Mouse (Mus musculus) hindbrain, embryonic 14.5 days (tissue): ENCODE data around the gene Arhgef15. TPM values are rescaled to one million over a fixed set of nuclear protein-coding genes. Genes with fewer than 3 reads are reported as not detected.

Source experiments
- ATAC-seq: fragments of 200-750 bp; cut with Nextera tagmentation; 2 replicates; pipeline ENCODE4 v1.8.0; 2017; ENCODE audit warnings: moderate number of reproducible peaks, mild to moderate bottlenecking, moderate TSS enrichment, moderate library complexity; ENCODE audit not compliant: low FRiP score
- DNase-seq: peaks from one replicate; pipeline ENCODE4 v3.0.0-alpha.2; 2015; ENCODE audit warnings: low spot score
- H3K27ac ChIP-seq: fragments of 300-500 bp; sonication (generic); 2 replicates; pipeline ENCODE4 v1.5.1; 2014; ENCODE audit warnings: mild to moderate bottlenecking, moderate library complexity
- H3K27me3 ChIP-seq: fragments of 300-500 bp; sonication (generic); 2 replicates; pipeline ENCODE4 v1.6.1; 2014; ENCODE audit warnings: mild to moderate bottlenecking, low read length, mixed read lengths; ENCODE audit not compliant: control insufficient read depth, insufficient read depth
- H3K36me3 ChIP-seq: fragments of 300-500 bp; sonication (generic); replicated peaks from 2 replicates; pipeline ENCODE4 v1.6.1; 2014; ENCODE audit not compliant: control insufficient read depth, insufficient read depth
- H3K4me1 ChIP-seq: fragments of 300-500 bp; sonication (generic); replicated peaks from 2 replicates; pipeline ENCODE4 v1.6.1; 2014; ENCODE audit warnings: antibody characterized with exemption, low read length, mixed read lengths; ENCODE audit not compliant: control insufficient read depth, insufficient read depth
- H3K4me2 ChIP-seq: fragments of 300-500 bp; sonication (generic); replicated peaks from 2 replicates; pipeline ENCODE4 v1.6.1; 2014; ENCODE audit warnings: mild to moderate bottlenecking, moderate library complexity
- H3K4me3 ChIP-seq: fragments of 300-500 bp; sonication (generic); replicated peaks from 2 replicates; pipeline ENCODE4 v1.5.1; 2014; ENCODE audit warnings: mild to moderate bottlenecking, low read length
- H3K9ac ChIP-seq: fragments of 300-500 bp; sonication (generic); 2 replicates; pipeline ENCODE4 v1.6.1; 2014
- H3K9me3 ChIP-seq: fragments of 300-500 bp; sonication (generic); 2 replicates; pipeline ENCODE4 v1.6.1; 2016; ENCODE audit warnings: low read length; ENCODE audit not compliant: control insufficient read depth
- WGBS: fragments of 180-500 bp; shearing (Covaris S2); extraction: QIAGEN DNeasy Blood & Tissue Kit; methylation state at CpG from one replicate; pipeline ENCODE4 v1.1.7; 2014; 5-methylcytosine and 5-hydroxymethylcytosine counted together
- polyA plus RNA-seq: library from polyadenylated mRNA; unstranded; fragments of >200 nt; fragmentation: Nextera tagmentation; extraction: Ambion mirVana; gene quantifications from 2 replicates; pipeline ENCODE4 v1.2.1, GENCODE M21; 2014

Gene Arhgef15
- polyA plus RNA-seq, 1 experiment from 2014 or later = 23.4 TPM

GRCm38 (mm10) chr11:68902367-68902766, 54.9 kb downstream of the Arhgef15 start:
- H3K4me1 ChIP-seq = peaks cover 5% of the 10 kb centered on the region
- peak overlapping the region; percentile 79 for H3K4me2 ChIP-seq
- no peak overlapping the region for H3K27ac ChIP-seq
- peak overlapping the region; percentile 98 for H3K4me3 ChIP-seq
- H3K27me3 ChIP-seq = no peaks in the 10 kb centered on the region
- peaks cover 47% of the 10 kb centered on the region for H3K36me3 ChIP-seq
- DNase-seq (no peak), ATAC-seq (no peak)
- peak overlapping the region; percentile 98 for H3K9ac ChIP-seq
- WGBS = 6% methylated on average over 11 of the region's 11 CpGs
- H3K9me3 ChIP-seq = no peaks in the 10 kb centered on the region

GRCm38 (mm10) chr11:68902047-68902364, 55.3 kb downstream of the Arhgef15 start:
- 0% methylated on average over 9 of the region's 10 CpGs for whole genome bisulfite sequencing
- Histone ChIP-seq H3K36me3 (peaks cover 43% of the 10 kb centered on the region), H3K9ac (peak overlapping the region; percentile 98), H3K4me3 (peak overlapping the region; percentile 98), H3K27me3 (no peaks in the 10 kb centered on the region), H3K4me1 (peaks cover 5% of the 10 kb centered on the region), H3K27ac (peak overlapping the region; percentile 91), H3K9me3 (no peaks in the 10 kb centered on the region), H3K4me2 (peak overlapping the region; percentile 79)
- peak; percentile 33 for DNase-seq
- ATAC-seq = no peak

GRCm38 (mm10) chr11:68901351-68902046, 55.8 kb downstream of the Arhgef15 start, which contains the start of gene Rpl26:
Gene Rpl26 (plus strand): TSS chr11:68901583.
- Histone ChIP-seq H3K4me1 (peaks cover 5% of the 10 kb centered on the region), H3K4me2 (peak within 1 kb of the TSS; percentile 79), H3K36me3 (peaks cover 39% of the 10 kb centered on the region), H3K9ac (peak within 1 kb of the TSS; percentile 98), H3K4me3 (peak within 1 kb of the TSS; percentile 98), H3K27ac (peak within 1 kb of the TSS; percentile 91), H3K27me3 (no peaks in the 10 kb centered on the region), H3K9me3 (no peaks in the 10 kb centered on the region)
- ATAC-seq = peak; percentile 92
- WGBS = under 1% methylated on average over 52 of the region's 52 CpGs
- DNase-seq = peak; percentile 98

- H3K27ac ChIP-seq = no peak overlapping the region
- no peaks in the 10 kb centered on the region for H3K9me3 ChIP-seq
- peaks cover 5% of the 10 kb centered on the region for H3K4me1 ChIP-seq
- ATAC-seq (no peak), DNase-seq (no peak)
- H3K27me3 ChIP-seq = no peaks in the 10 kb centered on the region
- H3K4me2 ChIP-seq = peak overlapping the region; percentile 56
- WGBS = 30% methylated on average over 31 of the region's 31 CpGs
- H3K36me3 ChIP-seq = peaks cover 31% of the 10 kb centered on the region
- peak overlapping the region; percentile 98 for H3K4me3 ChIP-seq
- H3K9ac ChIP-seq = peak overlapping the region; percentile 46
Measured at GRCm38 (mm10) chr11:68900519-68901350, 56.5 kb downstream of the Arhgef15 start.

GRCm38 (mm10) chr11:68899815-68900214, 57.5 kb downstream of the Arhgef15 start:
- Histone ChIP-seq H3K4me3 (no peak overlapping the region), H3K4me1 (peaks cover 5% of the 10 kb centered on the region), H3K27me3 (no peaks in the 10 kb centered on the region), H3K9me3 (no peaks in the 10 kb centered on the region), H3K9ac (no peak overlapping the region), H3K27ac (no peak overlapping the region), H3K4me2 (no peak overlapping the region), H3K36me3 (peaks cover 22% of the 10 kb centered on the region)
- DNase-seq (no peak), ATAC-seq (no peak)
- 91% methylated on average over 8 of the region's 8 CpGs for WGBS

GRCm38 (mm10) chr11:68898790-68899189, 58.5 kb downstream of the Arhgef15 start:
- Histone ChIP-seq H3K9ac (no peak overlapping the region), H3K4me3 (no peak overlapping the region), H3K4me2 (no peak overlapping the region), H3K36me3 (peaks cover 12% of the 10 kb centered on the region), H3K27me3 (no peaks in the 10 kb centered on the region), H3K4me1 (peaks cover 5% of the 10 kb centered on the region), H3K9me3 (no peaks in the 10 kb centered on the region), H3K27ac (no peak overlapping the region)
- DNase-seq = no peak
- ATAC-seq = no peak
- WGBS = 95% methylated on average over 6 of the region's 6 CpGs

- Histone ChIP-seq H3K4me3 (no peak overlapping the region), H3K4me1 (peaks cover 5% of the 10 kb centered on the region), H3K27ac (no peak overlapping the region), H3K4me2 (no peak overlapping the region), H3K9ac (no peak overlapping the region), H3K9me3 (no peaks in the 10 kb centered on the region), H3K27me3 (no peaks in the 10 kb centered on the region), H3K36me3 (peaks cover 3% of the 10 kb centered on the region)
- ATAC-seq (no peak), DNase-seq (no peak)
- 75% methylated on average over 6 of the region's 6 CpGs for WGBS
Measured at GRCm38 (mm10) chr11:68897838-68898237, 59.4 kb downstream of the Arhgef15 start.

- DNase-seq = no peak
- no peaks in the 10 kb centered on the region for H3K4me1 ChIP-seq
- no peaks in the 10 kb centered on the region for H3K27me3 ChIP-seq
- ATAC-seq = no peak
- H3K36me3 ChIP-seq = no peaks in the 10 kb centered on the region
- no peak overlapping the region for H3K4me3 ChIP-seq
- H3K4me2 ChIP-seq = no peak overlapping the region
- H3K27ac ChIP-seq = no peak overlapping the region
- no peak overlapping the region for H3K9ac ChIP-seq
- WGBS = 43% methylated on average over 4 of the region's 4 CpGs
- H3K9me3 ChIP-seq = no peaks in the 10 kb centered on the region
Measured at GRCm38 (mm10) chr11:68897120-68897519, 60.2 kb downstream of the Arhgef15 start.

- no peaks in the 10 kb centered on the region for H3K36me3 ChIP-seq
- H3K4me2 ChIP-seq = no peak overlapping the region
- 93% methylated on average over 5 of the region's 5 CpGs for WGBS
- H3K4me1 ChIP-seq = no peaks in the 10 kb centered on the region
- no peak for ATAC-seq
- H3K4me3 ChIP-seq = no peak overlapping the region
- H3K9ac ChIP-seq = no peak overlapping the region
- no peak for DNase-seq
- H3K27ac ChIP-seq = no peak overlapping the region
- no peaks in the 10 kb centered on the region for H3K27me3 ChIP-seq
- no peaks in the 10 kb centered on the region for H3K9me3 ChIP-seq
Measured at GRCm38 (mm10) chr11:68896247-68896646, 61.0 kb downstream of the Arhgef15 start.
